Mouse (Mus musculus): Measurements from ENCODE around the gene Nectin1.

GRCm38 (mm10) chr9:43730284-43731027, 13.3 kb upstream of the Nectin1 start:
- TF ChIP-seq CTCF (IDR thresholded peaks at IDR 0.05; ENCODE audit: low read depth) (peak; percentile 78), EP300 (IDR thresholded peaks at IDR 0.05; ENCODE audit: low read depth) (no peak)

Measured in liver, embryonic 14.5 days (tissue).